Mouse (Mus musculus): Measurements from ENCODE around the gene Tpm3. TPM values are rescaled to one million over a fixed set of nuclear protein-coding genes. Genes with fewer than 3 reads are reported as not detected.
A peak's percentile ranks its signal among the peaks of the same experiment; 100 is the strongest.

The Tpm3 gene
- total and polyA plus RNA-seq, 3 experiments, result 205 to 274 (median 273) TPM

GRCm38 (mm10) chr3:90137606-90138005, 65.2 kb downstream of the Tpm3 start:
- Histone ChIP-seq H3K27ac (ENCODE audit: control insufficient read depth, low read depth, low read length) (no peak overlapping the region), H3K79me2 (ENCODE audit: control insufficient read depth, insufficient read depth, low read length, poor library complexity) (no peaks in the 10 kb centered on the region), H3K9ac (ENCODE audit: control insufficient read depth, low read depth, low read length, poor library complexity, severe bottlenecking) (no peak overlapping the region), H3K27me3 (ENCODE audit: control insufficient read depth in 1 of 2, insufficient read depth in 2 of 2, low read length in 2 of 2) (no peaks in the 10 kb centered on the region), H3K36me3 (ENCODE audit: control insufficient read depth in 1 of 2, insufficient read depth in 2 of 2, low read length in 2 of 2) (no peaks in the 10 kb centered on the region), H3K4me1 (ENCODE audit: control insufficient read depth in 1 of 2, insufficient read depth in 2 of 2, low read length in 2 of 2) (no peaks in the 10 kb centered on the region), H3K9me3 (replicated peaks; ENCODE audit: insufficient read depth, low read length) (no peaks in the 10 kb centered on the region), H3K4me3 (ENCODE audit: control insufficient read depth in 1 of 2, insufficient read depth in 1 of 2, low read depth in 2 of 2, low read length in 2 of 2) (no peak overlapping the region)
- TF ChIP-seq CHD2 (IDR thresholded peaks at IDR 0.05; ENCODE audit: low read length), result no peak
- no peak for TF ChIP-seq CTCF (IDR thresholded peaks at IDR 0.05 in 2 of 3, conservative IDR thresholded peaks at IDR 0.05 in 1 of 3; ENCODE audit: control insufficient read depth in 1 of 3, insufficient read depth in 1 of 3, low read depth in 2 of 3, low read length in 3 of 3, poor library complexity in 1 of 3, severe bottlenecking in 1 of 3)
- no peak for TF ChIP-seq POLR2AphosphoS5 (IDR thresholded peaks at IDR 0.05; ENCODE audit: borderline replicate concordance, low read depth, low read length)
- TF ChIP-seq ETS1 (IDR thresholded peaks at IDR 0.05; ENCODE audit: low read depth, low read length), result no peak
- no peak for TF ChIP-seq ZNF384 (IDR thresholded peaks at IDR 0.05; ENCODE audit: low read depth, low read length)
- no peak for TF ChIP-seq RAD21 (IDR thresholded peaks at IDR 0.05; ENCODE audit: low read depth, low read length)
- no peak for TF ChIP-seq POLR2A (IDR thresholded peaks at IDR 0.05; ENCODE audit: control insufficient read depth in 1 of 2, insufficient read depth in 1 of 2, low read depth in 1 of 2, low read length in 2 of 2, poor library complexity in 1 of 2)
- no peak for TF ChIP-seq ZKSCAN1 (IDR thresholded peaks at IDR 0.05; ENCODE audit: low read depth, low read length)
- no peak for TF ChIP-seq EP300 (IDR thresholded peaks at IDR 0.05; ENCODE audit: low read depth in 1 of 2, low read length in 2 of 2)
- TF ChIP-seq USF1 (IDR thresholded peaks at IDR 0.05; ENCODE audit: low read depth, low read length), result no peak
- no peak for TF ChIP-seq NRF1 (IDR thresholded peaks at IDR 0.05; ENCODE audit: insufficient read depth, low read depth, low read length, poor library complexity, severe bottlenecking)
- TF ChIP-seq SMC3 (IDR thresholded peaks at IDR 0.05; ENCODE audit: low read depth, low read length), result no peak
- TF ChIP-seq CHD1 (IDR thresholded peaks at IDR 0.05; ENCODE audit: low read depth, low read length), result no peak
- TF ChIP-seq MAFK (IDR thresholded peaks at IDR 0.05; ENCODE audit: borderline replicate concordance, low read depth, low read length), result no peak
- TF ChIP-seq POLR2AphosphoS2 (IDR thresholded peaks at IDR 0.05; ENCODE audit: low read length), result no peak
- no peak for TF ChIP-seq MYC (IDR thresholded peaks at IDR 0.05; ENCODE audit: low read depth, low read length)
- no peak for TF ChIP-seq TBP (IDR thresholded peaks at IDR 0.05; ENCODE audit: low read depth, low read length)
- no peak for TF ChIP-seq MAZ (IDR thresholded peaks at IDR 0.05; ENCODE audit: low read depth, low read length)
- no peak for TF ChIP-seq E2F4 (IDR thresholded peaks at IDR 0.05; ENCODE audit: borderline replicate concordance, low read depth, low read length)
- no peak for TF ChIP-seq UBTF (IDR thresholded peaks at IDR 0.05; ENCODE audit: borderline replicate concordance, insufficient read depth, low read depth, low read length)
- no peak for DNase-seq (ENCODE audit: low read depth, low spot score)

GRCm38 (mm10) chr3:90139962-90140361, 67.5 kb downstream of the Tpm3 start:
- H3K79me2 ChIP-seq (ENCODE audit: control insufficient read depth, insufficient read depth, low read length, poor library complexity), result no peaks in the 10 kb centered on the region
- no peaks in the 10 kb centered on the region for H3K9me3 ChIP-seq (replicated peaks; ENCODE audit: insufficient read depth, low read length)
- no peaks in the 10 kb centered on the region for H3K36me3 ChIP-seq (ENCODE audit: control insufficient read depth in 1 of 2, insufficient read depth in 2 of 2, low read length in 2 of 2)
- no peak for DNase-seq (ENCODE audit: low read depth, low spot score)
- no peak overlapping the region for H3K4me3 ChIP-seq (ENCODE audit: control insufficient read depth in 1 of 2, insufficient read depth in 1 of 2, low read depth in 2 of 2, low read length in 2 of 2)
- H3K9ac ChIP-seq (ENCODE audit: control insufficient read depth, low read depth, low read length, poor library complexity, severe bottlenecking), result no peak overlapping the region
- H3K4me1 ChIP-seq (ENCODE audit: control insufficient read depth in 1 of 2, insufficient read depth in 2 of 2, low read length in 2 of 2), result no peaks in the 10 kb centered on the region
- no peaks in the 10 kb centered on the region for H3K27me3 ChIP-seq (ENCODE audit: control insufficient read depth in 1 of 2, insufficient read depth in 2 of 2, low read length in 2 of 2)
- H3K27ac ChIP-seq (ENCODE audit: control insufficient read depth, low read depth, low read length), result no peak overlapping the region
- TF ChIP-seq RCOR1 (IDR thresholded peaks at IDR 0.05; ENCODE audit: low read depth, low read length) (no peak), MAFK (IDR thresholded peaks at IDR 0.05; ENCODE audit: borderline replicate concordance, low read depth, low read length) (peak; percentile 82), MXI1 (IDR thresholded peaks at IDR 0.05; ENCODE audit: low read depth, low read length) (no peak), CHD2 (IDR thresholded peaks at IDR 0.05; ENCODE audit: low read length) (no peak), ZNF384 (IDR thresholded peaks at IDR 0.05; ENCODE audit: low read depth, low read length) (no peak)
